In genomic region chr1:132528071-132528470, GRCm38 (mm10) we compare ENCODE assay signal across 19 mouse cellular contexts. TPM values are rescaled to one million over a fixed set of nuclear protein-coding genes. Genes with fewer than 3 reads are reported as not detected.
"Had no signal": no experiment of that assay in that cellular context is flagged by ENCODE, and none has a peak within 500 bp of the region (broad histone marks: within the 10 kb centered on the region; RNA-seq: fewer than 3 reads in every experiment).

No protein-coding gene starts in this region.

- H3K9ac ChIP-seq: limb, embryonic 13.5 days; liver, embryonic 12.5 days; liver, embryonic 15.5 days; lung, embryonic 15.5 days; neural tube, embryonic 12.5 days had no signal

- H3K4me2 ChIP-seq: limb, embryonic 13.5 days; liver, embryonic 12.5 days; liver, embryonic 15.5 days; lung, embryonic 15.5 days; neural tube, embryonic 12.5 days had no signal

- H3K27me3 ChIP-seq: neural tube, embryonic 12.5 days had no signal

- H3K4me1 ChIP-seq: liver, embryonic 15.5 days; lung, embryonic 15.5 days; megakaryocyte, embryonic 14.5 days had no signal

- ATAC-seq: liver, embryonic 12.5 days had no signal

- DNase-seq: kidney, postnatal 14 days; kidney, postnatal 4 days; liver; lung, adult 18-20 months; lung, postnatal 10 days; lung, postnatal 36 days; midbrain, embryonic 14.5 days; thymus, adult 18-20 months; thymus, postnatal 36 days had no signal

- H3K4me3 ChIP-seq: limb, embryonic 10.5 days; limb, embryonic 13.5 days; liver, embryonic 12.5 days; liver, embryonic 15.5 days; lung, embryonic 15.5 days; midbrain, embryonic 10.5 days; neural tube, embryonic 12.5 days had no signal

- H3K36me3 ChIP-seq: limb, embryonic 10.5 days; limb, embryonic 13.5 days; liver, embryonic 12.5 days; liver, embryonic 15.5 days; lung, embryonic 15.5 days had no signal

- H3K9me3 ChIP-seq: limb, embryonic 10.5 days; limb, embryonic 13.5 days; liver, embryonic 12.5 days; liver, embryonic 15.5 days; lung, embryonic 15.5 days; megakaryocyte, embryonic 14.5 days; midbrain, embryonic 10.5 days; neural tube, embryonic 12.5 days had no signal

- H3K27ac ChIP-seq: limb, embryonic 10.5 days; limb, embryonic 13.5 days; liver, embryonic 12.5 days; liver, embryonic 15.5 days; lung, embryonic 15.5 days; neural tube, embryonic 12.5 days had no signal

RNA-seq across cellular contexts. Expression of gene Cntn2, which starts 15.0 kb away (rescaled TPM):
- polyA plus RNA-seq: spleen, adult 2 months; testis, adult 2 months had no signal
